Mouse (Mus musculus): ENCODE data around the gene Gm3043. TPM values are rescaled to one million over a fixed set of nuclear protein-coding genes. Genes with fewer than 3 reads are reported as not detected.
"Not testable (repeated sequence)": the region's sequence is repeated elsewhere in the genome, so short reads cannot be mapped to it uniquely, and the experiment has no call there.

The Gm3043 gene
- polyA plus RNA-seq (2011; ENCODE audit: insufficient read length, low read depth, missing spikeins): not detected in 2 replicates

GRCm38 (mm10) chr14:3688483-3688882 is at the start of gene Gm3043:
Gene Gm3043, plus strand, starts transcription at chr14:3688783.
- not testable (repeated sequence) for H3K4me3 ChIP-seq (ENCODE audit: insufficient read depth, low read length); H3K4me1 ChIP-seq (ENCODE audit: control insufficient read depth, insufficient read depth, low read length); H3K27ac ChIP-seq (ENCODE audit: insufficient read depth, low read length)

GRCm38 (mm10) chr14:3651730-3652129 is 36.9 kb upstream of the Gm3043 start, which contains the start of gene Gm3020:
Gene Gm3020, plus strand, starts transcription at chr14:3652030.
- not testable (repeated sequence) for H3K4me1 ChIP-seq (ENCODE audit: control insufficient read depth, insufficient read depth, low read length); H3K4me3 ChIP-seq (ENCODE audit: insufficient read depth, low read length); H3K27ac ChIP-seq (ENCODE audit: insufficient read depth, low read length)

Other genes with a start within 250 kb of the Gm3043 start
- not detected in 2 replicates for gene Gm10408, start 239.4 kb upstream of the Gm3043 start, polyA plus RNA-seq (2011; ENCODE audit: insufficient read length, low read depth, missing spikeins)
- gene Gm3012, start 54.3 kb upstream of the Gm3043 start, polyA plus RNA-seq (2011; ENCODE audit: insufficient read length, low read depth, missing spikeins): not detected in 2 replicates
- not detected in 2 replicates for gene Gm3020, start 36.8 kb upstream of the Gm3043 start, polyA plus RNA-seq (2011; ENCODE audit: insufficient read length, low read depth, missing spikeins)
- not detected in 2 replicates for gene Gm3002, start 121.3 kb downstream of the Gm3043 start, polyA plus RNA-seq (2011; ENCODE audit: insufficient read length, low read depth, missing spikeins)
- gene Gm3033, start 157.5 kb downstream of the Gm3043 start, polyA plus RNA-seq (2011; ENCODE audit: insufficient read length, low read depth, missing spikeins): not detected in 2 replicates
- gene Gm2916, start 195.4 kb downstream of the Gm3043 start, polyA plus RNA-seq (2011; ENCODE audit: insufficient read length, low read depth, missing spikeins): not detected in 2 replicates
- not detected in 2 replicates for gene Gm3029, start 243.0 kb downstream of the Gm3043 start, polyA plus RNA-seq (2011; ENCODE audit: insufficient read length, low read depth, missing spikeins)